Mouse (Mus musculus) monocyte, adult 2 months (primary cell): ENCODE data around the gene Rpl6.

Experiments
- DNase-seq, 2 experiments: peaks; one replicate each; pipeline ENCODE4 v3.0.0; 2022; ENCODE audit warnings: low spot score in 2 of 2, low read depth in 1 of 2

Rpl6 gene

DNA sequence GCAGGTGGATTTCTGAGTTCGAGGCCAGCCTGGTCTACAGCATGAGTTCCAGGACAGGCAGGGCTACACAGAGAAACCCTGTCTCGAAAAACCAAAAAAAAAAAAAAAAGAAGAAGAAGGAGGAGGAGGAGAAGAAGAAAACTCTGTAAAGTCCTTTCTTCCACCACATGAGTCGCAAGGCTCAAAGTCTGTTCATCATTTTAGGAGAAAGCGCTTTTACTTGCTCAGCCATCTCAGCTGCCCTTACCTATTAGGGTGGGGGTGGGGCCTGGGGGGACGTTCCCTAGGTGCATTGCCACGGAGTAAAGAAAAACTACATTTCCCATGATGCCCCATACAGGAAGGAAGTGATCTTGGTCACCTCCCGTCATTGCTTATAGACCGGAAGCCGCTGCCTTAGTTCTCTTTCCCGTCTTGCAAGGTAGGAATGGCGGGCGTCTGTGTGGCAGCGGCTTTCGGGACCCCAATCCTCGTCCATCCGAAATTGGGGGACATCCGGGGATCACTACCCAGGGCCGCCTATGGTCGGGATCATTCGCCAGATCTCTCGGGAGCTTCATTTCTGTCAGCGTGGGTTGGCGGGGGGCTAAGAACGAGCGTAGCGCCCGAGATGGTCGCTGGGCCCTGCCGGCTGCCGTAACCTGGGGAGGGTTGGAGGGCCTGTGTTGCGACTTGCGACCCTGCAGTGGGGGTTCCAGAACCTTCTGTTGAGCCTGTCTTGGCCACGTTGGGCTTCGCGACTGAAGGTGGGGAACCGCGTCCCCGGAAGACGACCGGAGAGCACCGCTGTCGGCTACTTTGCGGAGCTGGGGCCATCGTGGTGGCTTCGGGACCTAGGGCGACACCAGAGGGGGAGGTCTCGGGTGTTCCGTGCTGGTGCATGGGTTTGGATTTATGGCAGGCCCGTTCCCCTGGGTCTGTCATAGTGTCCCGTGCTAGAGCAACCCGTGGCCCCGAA, at the start of gene Rpl6:
Gene Rpl6 (plus strand): TSS at position 350 of the 958 bp plus-strand sequence.
- peak in 1 of 2 experiments; percentile 63 for DNase-seq

DNA sequence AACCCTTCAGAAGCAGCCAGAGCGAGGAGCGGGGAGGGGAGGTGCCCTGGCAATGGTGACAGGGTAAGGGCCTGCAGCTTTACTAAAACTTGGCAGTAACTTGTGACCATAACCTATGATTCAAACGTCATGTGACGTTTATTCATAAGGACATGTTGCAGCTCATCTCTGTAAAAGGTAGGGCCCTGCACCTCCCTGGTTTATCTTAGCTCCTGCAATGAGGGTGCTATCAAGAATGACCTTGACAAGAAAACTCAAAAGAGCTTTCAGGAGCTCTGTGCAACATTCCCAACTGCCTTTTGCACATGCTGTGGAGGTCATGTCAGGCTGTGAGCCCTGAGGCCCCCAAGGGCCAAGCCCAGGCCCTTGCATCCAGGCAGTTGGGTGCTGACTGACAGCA, 48.2 kb upstream of the Rpl6 start:
- no peak for DNase-seq

DNA sequence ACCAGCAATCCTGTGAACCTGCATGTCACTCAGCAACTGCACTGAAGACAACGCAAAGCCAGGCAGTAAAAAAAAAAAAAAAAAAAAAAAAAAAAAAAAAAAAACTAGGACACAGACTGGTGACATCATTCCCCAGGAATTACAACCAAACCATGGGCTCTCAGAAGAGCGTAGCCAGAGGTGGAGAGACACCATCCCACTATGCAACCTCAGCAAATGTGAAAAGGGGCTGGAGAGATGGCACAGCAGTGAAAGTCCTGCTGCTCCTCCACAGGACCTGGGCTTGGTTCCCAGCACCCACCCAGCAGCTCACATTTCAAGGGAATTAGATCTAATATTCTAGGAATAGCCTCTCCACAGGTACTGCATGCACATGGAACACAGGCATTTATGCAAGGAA, 47.3 kb upstream of the Rpl6 start:
- no peak for DNase-seq

DNA sequence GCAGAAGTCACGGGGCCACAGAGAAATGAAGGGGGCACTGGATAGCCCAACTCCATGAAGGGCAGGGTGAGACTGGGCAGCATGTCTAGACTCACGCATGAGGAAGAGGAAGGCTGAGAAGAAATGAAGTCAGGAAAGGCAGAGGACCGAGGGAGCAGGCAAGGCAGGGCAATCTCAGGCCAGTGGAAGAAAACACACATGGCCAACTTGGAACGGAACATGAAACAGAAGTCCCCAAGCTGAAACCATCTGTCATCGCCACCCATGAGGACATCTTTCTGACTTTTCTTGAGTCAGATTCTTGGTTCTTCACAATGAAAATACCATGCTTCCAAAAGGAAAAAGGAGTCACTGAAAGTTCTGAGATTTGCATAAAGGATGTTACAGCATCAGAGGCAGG, 46.8 kb upstream of the Rpl6 start:
- DNase-seq, result no peak

DNA sequence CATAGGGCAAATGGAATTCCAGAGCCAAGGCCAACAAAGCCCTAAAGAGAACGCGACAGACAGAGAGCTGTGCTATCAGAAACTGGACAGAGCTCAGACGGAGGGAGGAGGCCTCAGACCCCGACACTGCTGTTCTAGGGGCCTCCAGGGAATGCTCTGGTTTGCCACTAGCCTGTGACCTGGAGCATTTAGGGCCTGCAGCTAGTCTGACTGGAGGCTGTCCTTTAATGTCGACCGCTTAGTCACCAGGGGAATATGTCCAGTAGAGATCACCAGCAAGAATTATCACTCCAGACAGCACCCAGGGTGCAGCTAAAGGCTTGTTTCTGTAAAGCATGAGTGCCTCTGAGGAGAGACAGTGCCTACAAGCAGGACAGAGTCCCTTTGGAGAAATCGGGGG, 45.3 kb upstream of the Rpl6 start:
- DNase-seq, result no peak

DNA sequence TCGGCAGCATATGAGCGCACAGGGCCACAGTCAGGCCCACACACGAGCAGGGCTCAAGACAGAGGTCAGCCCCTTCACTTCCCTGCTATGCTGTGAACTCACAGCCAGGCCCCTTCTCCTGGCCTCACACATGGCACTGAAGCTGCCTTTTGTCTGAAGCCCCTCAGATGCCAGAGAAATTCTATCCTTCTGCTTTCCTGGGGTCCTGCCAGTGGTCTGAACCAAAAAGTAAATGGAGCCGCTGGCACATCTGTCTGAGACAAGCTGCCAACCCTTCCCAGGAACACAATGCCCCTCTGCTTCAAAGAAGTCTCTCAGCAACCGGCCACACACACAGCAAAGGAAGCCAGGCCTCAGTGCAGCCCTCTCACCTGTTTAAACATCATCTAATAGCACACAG, 42.0 kb upstream of the Rpl6 start:
- DNase-seq, result no peak

DNA sequence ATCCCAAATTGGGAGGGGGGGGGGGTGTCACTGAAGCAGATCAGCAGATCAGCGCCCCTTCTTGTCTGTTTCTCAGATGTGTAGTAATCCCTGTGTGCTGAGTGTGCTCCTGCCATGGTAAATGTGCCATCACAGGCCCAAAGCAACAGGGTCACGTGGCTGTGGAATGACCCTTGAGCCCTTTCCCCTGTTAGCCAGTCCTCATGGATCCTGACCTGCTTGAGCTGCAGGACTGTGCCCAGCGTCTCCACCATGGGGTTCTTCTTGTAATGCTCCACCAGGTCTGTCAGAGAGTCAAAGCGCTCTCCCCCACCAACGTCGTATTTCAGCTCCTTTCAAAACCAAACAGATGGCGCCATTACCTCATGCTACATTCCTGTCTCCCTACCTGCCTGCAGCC, 41.4 kb upstream of the Rpl6 start:
- DNase-seq, result no peak

DNA sequence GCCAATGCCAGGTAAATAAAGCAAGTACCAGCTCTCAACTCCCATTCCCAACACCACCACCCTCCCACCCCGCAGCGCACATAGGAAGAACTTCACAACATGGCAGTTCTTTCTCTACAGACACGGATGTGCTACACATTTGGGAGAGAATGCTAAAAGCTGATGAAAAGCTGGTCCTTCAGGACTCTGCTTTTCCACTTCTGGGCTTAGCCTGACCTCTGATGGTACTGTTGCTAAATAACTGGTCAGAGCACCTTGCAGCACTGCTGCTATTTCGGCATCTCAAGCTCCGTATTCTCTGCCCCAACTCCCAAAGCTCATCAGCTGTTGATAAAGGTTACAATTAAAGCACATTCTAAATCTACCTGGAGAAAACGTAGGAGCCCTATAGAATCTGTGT, 37.4 kb upstream of the Rpl6 start:
- DNase-seq, result no peak

DNA sequence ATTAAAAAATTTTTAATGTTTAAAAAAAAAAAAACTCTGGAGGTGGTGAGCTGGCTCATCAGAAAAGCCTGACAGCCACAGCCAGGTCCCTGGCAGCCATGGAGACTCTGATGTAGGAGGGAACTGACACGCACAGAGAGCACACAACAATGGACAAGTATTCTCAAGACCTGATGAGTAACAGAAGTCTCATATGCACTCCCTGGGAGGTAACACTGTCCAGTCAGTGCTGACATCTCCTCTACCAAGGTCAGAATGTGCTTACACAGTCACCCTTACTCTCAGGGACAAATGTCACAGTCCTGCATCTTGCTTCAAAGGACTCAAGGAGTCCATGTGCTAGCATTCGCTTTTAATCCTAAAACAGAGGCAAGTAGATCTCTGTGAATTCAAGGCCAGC, 34.7 kb upstream of the Rpl6 start:
- no peak for DNase-seq

DNA sequence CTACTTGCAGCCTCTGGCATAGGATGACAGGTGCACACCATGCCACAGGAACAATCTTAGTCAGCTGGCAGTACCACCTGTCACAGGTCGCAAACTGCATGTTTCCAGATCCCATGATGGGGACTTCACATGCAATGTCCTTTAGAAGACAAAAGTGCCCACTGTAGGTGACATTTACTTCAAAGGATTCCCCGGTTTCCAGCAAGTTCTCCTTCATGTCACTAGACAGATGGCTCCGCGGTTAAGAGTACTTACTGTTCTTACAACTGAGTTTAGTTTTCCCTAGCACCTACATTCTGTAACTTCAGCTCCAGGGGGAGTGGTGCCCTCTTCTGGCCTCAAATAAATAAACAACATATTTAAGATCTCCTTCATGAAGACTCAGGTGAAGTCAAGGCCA, 31.4 kb upstream of the Rpl6 start:
- no peak for DNase-seq

DNA sequence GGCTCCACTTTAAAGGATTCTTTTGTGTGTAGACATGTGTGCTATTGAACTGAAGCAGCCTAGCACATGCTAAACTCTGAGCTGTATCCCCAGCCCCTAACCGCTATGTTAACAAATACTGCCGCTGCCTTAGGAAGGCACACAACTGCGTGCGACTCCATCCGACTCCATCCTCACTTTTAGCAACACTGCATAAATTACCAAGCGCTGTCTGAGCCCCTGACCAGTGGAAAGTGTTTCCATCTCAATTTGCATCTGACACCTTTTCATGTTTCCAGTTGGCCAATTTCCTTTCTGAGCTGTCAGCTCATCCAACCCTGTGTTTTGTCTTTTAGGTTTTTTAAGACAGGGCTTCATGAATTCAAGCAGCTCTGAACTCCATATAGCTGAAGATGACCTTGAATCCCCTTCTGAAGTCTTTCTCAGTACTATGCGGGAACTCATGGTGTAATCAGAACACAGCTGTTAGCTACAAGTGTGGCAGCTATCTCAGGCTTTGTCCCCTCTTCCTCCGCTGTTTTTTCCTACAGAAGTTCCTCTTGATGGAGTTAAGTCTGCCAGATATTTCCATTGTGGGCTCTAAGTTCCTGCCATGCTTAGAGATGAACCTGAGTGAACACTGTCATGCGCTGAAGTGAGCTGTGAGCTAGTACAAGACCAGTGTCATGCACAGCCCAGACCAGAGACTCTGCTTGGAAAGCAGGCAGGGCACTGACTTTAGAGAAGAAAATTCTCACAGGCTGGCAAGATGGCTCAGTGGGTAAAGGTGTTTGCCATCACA, 25.0 kb upstream of the Rpl6 start:
- no peak for DNase-seq

DNA sequence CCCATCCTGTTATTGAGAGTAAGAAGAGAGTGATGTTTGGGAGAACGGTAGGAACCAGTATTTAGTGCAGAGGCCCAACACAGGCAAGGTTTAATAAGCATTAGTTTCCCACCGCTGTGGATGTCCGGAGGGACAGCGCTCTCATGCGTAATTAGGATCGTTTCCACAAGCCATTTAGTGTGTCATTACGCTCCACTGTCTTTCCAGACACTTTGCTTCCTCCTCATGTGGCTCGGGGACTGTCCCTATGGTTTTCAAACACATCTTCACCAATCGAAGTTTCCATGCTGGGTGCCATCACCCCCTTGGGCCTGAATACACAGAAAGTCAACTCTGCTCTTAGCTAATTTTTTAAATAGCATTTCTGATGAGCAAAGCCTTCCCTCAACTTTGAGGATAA, 21.0 kb upstream of the Rpl6 start:
- no peak for DNase-seq

DNA sequence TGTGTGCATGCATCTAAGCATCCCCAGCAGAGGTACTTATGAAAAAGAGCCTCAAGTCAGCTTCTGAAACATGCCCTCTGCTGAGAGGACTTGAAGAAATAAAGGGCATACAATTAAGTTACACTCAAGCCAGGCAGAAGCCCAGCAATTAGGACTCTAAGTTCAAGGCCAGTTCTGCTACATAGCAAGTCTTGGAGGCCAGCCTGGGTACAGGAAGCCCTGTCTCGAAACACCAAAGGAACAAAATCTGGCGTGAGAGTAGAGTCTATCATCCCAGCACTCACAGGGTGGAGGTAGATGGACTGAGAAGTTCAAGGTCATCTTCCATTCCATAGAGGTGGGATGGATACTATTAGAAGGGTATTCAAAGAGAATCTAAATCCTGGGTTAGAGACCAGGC, 19.9 kb upstream of the Rpl6 start:
- DNase-seq, result no peak

DNA sequence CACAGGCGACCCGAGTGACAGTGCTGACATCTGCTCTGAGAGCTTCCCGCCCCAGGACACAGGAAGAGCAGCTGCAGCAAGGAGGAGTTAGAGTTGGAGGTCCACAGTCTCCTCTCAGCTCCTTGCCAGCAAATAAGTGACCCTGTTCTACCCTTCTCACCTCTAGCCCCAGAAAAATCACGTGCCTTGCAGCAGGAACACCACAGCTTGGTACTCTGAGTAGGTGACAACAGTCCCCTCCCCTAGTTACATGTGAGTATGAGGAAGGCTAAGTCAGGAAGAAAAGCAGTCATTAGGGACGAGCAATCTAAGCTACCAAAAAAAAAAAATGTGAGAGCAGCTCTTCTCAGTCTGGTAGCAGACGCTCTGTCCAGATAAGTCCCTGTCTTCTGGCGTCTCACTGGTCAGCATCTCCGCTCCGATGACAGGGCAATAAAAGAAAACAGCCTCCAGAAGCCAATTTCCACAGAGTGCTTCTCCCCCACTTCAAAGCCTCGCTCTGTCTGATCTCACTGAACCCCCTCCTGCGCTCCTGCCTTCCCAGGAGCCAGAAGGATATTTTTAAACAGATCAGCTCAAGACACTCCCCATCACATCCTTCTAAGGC, 19.2 kb upstream of the Rpl6 start:
- no peak for DNase-seq

DNA sequence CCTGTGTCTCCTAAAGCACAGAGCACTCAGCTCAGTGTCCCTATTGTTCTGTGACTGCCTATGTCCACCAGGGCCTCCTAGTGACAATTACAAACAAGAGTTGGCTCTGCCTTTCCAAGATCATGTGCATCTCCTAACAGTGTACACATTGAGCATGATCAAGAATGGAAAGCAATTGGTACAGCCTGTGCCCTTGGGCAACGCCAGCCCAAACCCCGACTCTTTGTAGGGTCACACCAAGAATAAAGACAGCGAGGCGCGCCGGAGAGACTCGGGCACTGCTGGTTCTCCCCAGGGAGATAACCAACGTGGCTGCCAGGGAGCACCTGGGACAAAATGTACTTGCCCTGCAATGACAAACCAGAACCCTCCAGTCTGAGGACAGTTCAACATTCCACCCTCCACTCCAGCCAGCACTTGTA, 16.7 kb upstream of the Rpl6 start:
- DNase-seq, result no peak

DNA sequence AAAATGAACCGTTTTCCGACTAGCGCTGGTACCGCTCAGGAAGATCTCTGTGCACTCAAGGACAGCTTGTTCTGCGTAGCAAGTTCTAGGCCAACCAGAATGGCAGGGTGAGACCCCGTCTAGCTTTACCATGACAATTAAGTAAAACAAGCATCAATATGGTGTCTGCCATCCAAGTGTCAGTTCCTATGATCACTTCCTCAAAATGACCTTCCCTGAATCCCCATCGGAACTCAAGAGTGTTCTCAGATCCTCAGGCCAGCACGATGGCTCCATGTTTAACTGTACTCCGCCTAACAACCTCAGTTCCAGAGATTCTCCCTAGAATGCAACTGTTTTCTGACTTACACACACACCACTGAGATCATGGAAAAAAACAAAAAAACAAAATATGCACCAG, 16.0 kb upstream of the Rpl6 start:
- no peak for DNase-seq

DNA sequence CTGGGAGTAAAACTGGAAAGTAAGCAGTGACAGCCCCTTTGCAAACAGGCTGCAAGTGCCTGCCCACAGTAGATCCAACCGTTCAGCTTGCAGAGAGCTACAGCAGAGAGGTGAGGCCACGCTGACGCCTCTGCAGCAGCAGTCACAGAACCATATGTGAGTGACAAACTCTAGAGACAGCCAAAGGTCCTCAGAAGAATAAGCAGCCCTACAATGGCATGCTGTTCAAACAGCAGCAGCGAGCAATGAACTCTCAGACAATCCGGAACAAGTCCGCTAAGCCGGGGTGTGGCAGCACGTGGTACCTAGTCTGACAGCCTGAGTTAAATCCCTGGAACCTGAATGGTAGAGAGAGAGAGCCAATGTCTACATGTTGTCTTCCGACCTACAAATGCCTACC, 15.1 kb upstream of the Rpl6 start:
- DNase-seq, result no peak

DNA sequence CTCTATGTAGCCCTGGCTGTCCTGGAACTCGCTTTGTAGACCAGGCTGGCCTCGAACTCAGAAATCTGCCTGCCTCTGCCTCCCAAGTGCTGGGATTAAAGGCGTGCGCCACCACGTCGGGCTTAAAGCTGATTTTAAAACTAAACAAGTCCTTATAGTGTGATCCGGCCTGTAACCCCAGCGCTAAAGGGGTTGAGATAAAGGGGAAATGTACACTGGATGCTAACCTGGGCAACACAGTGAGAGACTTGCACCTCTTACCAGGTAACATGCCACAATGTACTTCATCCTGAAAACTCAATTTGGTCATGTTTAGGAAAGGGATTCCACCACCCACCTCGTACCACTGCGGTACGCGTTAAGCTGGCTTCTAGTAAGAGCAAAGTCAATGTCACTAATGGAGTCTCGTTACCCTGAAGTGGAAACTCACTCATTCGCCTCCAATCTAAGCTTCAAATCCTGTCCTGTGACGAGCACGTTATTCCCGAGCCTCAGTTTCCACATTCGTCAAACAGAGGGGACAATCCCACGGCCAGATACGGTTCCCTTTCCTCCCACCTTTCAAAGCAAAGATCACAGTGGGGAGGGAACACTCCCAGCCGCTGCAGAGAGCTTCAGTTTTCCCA, 14.0 kb upstream of the Rpl6 start:
- no peak for DNase-seq

DNA sequence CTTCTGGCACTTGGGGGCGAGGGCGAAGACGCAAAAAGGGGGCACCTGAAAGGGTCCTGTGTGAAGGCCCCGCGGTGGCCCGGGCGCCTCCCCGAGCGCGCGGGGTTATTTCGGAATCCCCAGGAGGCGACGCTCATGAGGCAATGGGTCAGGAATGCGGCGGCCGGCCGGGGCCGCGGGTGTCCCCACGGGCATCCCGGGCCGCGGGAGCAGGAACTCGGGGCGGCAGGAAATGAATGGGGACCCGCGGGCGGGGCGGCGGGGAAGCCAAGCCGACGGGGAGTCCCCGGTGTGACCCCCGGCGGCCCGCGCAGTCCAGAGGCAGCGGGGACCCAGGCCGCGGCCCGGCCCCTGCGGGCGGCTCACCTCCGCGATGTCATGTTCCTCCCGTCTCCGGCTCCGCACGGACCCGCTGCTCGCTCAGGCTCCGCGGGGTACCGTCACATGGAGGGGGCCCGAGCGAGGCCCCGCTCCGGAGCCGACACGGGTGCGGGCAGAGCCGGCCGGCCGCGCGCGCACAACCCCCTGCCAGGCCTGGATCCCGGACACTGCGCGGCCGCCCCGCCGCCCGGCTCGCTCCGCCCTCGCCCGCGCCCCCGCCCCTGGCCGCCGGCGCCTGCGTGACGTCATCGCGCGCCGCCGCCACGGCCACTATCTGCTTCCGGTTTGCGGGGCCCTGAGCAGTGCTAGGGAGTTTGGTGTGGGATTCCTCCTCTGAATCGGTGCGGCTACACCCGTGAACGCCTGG, 13.3 kb upstream of the Rpl6 start, which contains the start of gene Ptpn11:
Gene Ptpn11 (minus strand): TSS at position 562 of the 748 bp plus-strand sequence.
- DNase-seq, result peak; percentile 33 to 61

DNA sequence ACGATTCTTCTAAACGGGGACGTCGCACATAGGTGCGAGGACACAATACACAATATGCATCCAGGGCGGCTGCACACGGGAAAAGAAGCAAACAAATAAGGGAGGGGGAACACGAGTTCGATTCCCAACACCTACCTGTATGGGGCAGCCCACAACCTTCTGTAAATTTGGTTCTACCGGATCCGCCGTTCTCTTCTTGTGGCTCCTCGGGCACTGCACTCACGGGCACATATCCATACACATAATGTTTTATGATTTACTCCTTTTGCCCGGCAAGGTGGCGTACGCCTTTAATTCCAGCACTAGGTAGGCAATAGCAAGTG, 12.7 kb upstream of the Rpl6 start:
- DNase-seq, result no peak

DNA sequence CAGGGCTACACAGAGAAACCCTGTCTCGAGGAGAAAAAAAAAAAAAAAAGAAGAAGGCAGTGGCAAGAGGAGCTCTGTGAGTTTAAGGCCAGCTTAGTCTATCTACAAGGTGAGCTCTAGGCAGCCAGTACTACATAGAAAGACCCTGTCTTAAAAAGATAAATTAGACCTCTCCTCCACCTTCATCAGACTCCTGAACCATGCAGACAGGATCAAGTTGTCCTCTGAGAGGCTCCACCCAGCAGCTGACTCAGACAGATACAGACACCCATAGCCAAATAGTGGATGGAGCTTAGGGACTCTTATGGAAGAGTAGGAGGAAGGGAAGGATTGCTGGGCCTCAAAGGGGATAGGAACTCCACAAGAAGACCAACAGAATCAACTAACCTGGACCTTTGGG, 10.1 kb upstream of the Rpl6 start:
- no peak for DNase-seq
